Mouse (Mus musculus) kidney, postnatal 0 days (tissue): ENCODE measurements at regions not wholly inside any gene's neighbourhood (a gene's known extent, or its start where the extent isn't known, plus 50 kb on each side); places are given as distances from the start of the nearest gene placed in this dataset.

ENCODE experiments used
- ATAC-seq: fragments of 200-750 bp; cut with Nextera tagmentation; replicated peaks from 2 replicates; pipeline ENCODE4 v1.8.0; 2017; ENCODE audit warnings: low read depth, moderate number of reproducible peaks, moderate TSS enrichment, moderate library complexity; ENCODE audit not compliant: low FRiP score
- DNase-seq: peaks from one replicate; pipeline ENCODE4 v3.0.0-alpha.2; 2016; ENCODE audit warnings: low spot score
- H3K27ac ChIP-seq: fragments of 300-500 bp; sonication (generic); 2 replicates; pipeline ENCODE4 v1.5.1; 2014; ENCODE audit warnings: mild to moderate bottlenecking
- H3K27me3 ChIP-seq: fragments of 300-500 bp; sonication (generic); 2 replicates; pipeline ENCODE4 v1.6.1; 2014; ENCODE audit warnings: low read length, mixed read lengths; ENCODE audit not compliant: insufficient read depth
- H3K36me3 ChIP-seq: fragments of 300-500 bp; sonication (generic); 2 replicates; pipeline ENCODE4 v1.6.1; 2014; ENCODE audit warnings: low read length, mixed read lengths; ENCODE audit not compliant: insufficient read depth
- H3K4me1 ChIP-seq: fragments of 300-500 bp; sonication (generic); replicated peaks from 2 replicates; pipeline ENCODE4 v1.6.1; 2014; ENCODE audit warnings: antibody characterized with exemption, low read length, mixed read lengths; ENCODE audit not compliant: insufficient read depth
- H3K4me2 ChIP-seq: fragments of 300-500 bp; sonication (generic); 2 replicates; pipeline ENCODE4 v1.6.1; 2014; ENCODE audit warnings: mild to moderate bottlenecking, low read length, moderate library complexity, mixed read lengths
- H3K4me3 ChIP-seq: fragments of 300-500 bp; sonication (generic); replicated peaks from 2 replicates; pipeline ENCODE4 v1.5.1; 2014; ENCODE audit warnings: low read depth, low read length
- H3K9ac ChIP-seq: fragments of 300-500 bp; sonication (generic); 2 replicates; pipeline ENCODE4 v1.6.1; 2014; ENCODE audit warnings: low read depth, low read length
- H3K9me3 ChIP-seq: fragments of 300-500 bp; sonication (generic); replicated peaks from 2 replicates; pipeline ENCODE4 v1.6.1; 2016; ENCODE audit warnings: low read length, inconsistent platforms, mixed read lengths
- CTCF ChIP-seq: IDR thresholded peaks from 2 replicates; pipeline ENCODE4 v1.5.1; 2016; ENCODE audit warnings: antibody characterized with exemption, low read depth, mild to moderate bottlenecking, moderate library complexity
- WGBS: fragments of 180-500 bp; shearing (Covaris S2); extraction: QIAGEN DNeasy Blood & Tissue Kit; methylation state at CpG from one replicate; pipeline ENCODE4 v1.1.7; 2014; 5-methylcytosine and 5-hydroxymethylcytosine counted together

- TF ChIP-seq CTCF: no peak
- WGBS: 79% methylated on average over 7 of the region's 7 CpGs
Observed at GRCm38 (mm10) chr7:75970914-75971313, 122.8 kb downstream of the Klhl25 start.

DNA sequence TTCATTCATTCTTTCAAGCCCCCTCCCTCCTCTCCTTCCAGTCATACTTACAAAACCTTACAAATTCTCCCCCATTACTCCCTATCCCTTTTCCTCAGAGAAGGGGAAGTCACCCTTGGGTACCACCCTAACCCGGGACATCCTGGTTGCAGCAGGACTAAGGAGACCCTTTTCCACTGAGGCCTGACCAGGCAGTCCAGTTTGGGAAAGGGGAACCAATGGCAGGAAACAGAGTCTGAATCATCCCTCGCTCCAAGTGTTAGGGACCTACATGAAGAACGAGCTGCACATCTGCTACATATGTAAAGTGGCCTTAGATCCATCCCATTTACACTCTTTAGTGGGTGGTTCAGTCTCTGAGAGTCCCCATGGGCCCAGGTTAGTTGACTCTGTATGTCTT lies 123.6 kb downstream of the Klhl25 start:
- H3K27ac ChIP-seq: no peak overlapping the region
- ATAC-seq: no peak
- no peak for TF ChIP-seq CTCF

More at GRCm38 (mm10) chr7:75970914-75971313, 122.8 kb downstream of the Klhl25 start:
- Histone ChIP-seq H3K4me3 (no peak overlapping the region), H3K27me3 (no peaks in the 10 kb centered on the region), H3K36me3 (no peaks in the 10 kb centered on the region), H3K9ac (no peak overlapping the region), H3K27ac (no peak overlapping the region), H3K4me2 (no peak overlapping the region), H3K9me3 (no peaks in the 10 kb centered on the region), H3K4me1 (no peaks in the 10 kb centered on the region)
- ATAC-seq (no peak), DNase-seq (no peak)

DNA sequence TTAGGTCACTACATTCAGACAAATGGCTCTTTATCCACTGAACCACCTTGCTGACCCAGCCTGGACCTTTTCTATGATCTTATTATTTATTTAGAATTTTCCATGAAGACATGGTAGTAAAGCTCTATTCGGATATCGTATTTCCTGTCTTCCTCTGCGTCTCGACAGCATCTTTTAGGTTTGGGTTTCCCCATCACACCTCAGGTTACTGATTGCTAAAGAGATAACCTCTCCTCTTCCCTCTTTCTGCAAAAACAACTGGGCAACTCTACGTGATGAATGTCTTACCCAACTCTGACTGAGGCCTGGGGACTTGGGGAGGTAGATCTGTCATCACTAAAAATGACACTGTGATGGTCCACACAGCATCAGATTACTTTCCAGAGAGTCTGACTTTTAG lies 133.4 kb downstream of the Klhl25 start:
- Histone ChIP-seq H3K4me1 (0 out of 2 replicates have a peak, but pooled peaks cover 5% of the 10 kb centered on the region), H3K4me3 (no peak overlapping the region), H3K36me3 (no peaks in the 10 kb centered on the region), H3K9me3 (no peaks in the 10 kb centered on the region), H3K4me2 (no peak overlapping the region), H3K27ac (no peak overlapping the region), H3K9ac (no peak overlapping the region), H3K27me3 (no peaks in the 10 kb centered on the region)
- no peak for ATAC-seq
- 29% methylated on average over 5 of the region's 5 CpGs for WGBS
- TF ChIP-seq CTCF: no peak
- no peak for DNase-seq

More for the DNA sequence above, 123.6 kb downstream of the Klhl25 start:
- no peak overlapping the region for H3K4me3 ChIP-seq
- H3K36me3 ChIP-seq: no peaks in the 10 kb centered on the region
- H3K9me3 ChIP-seq: no peaks in the 10 kb centered on the region
- no peaks in the 10 kb centered on the region for H3K27me3 ChIP-seq
- no peak for DNase-seq
- no peak overlapping the region for H3K4me2 ChIP-seq
- 95% methylated on average over 3 of the region's 3 CpGs for WGBS
- H3K4me1 ChIP-seq: no peaks in the 10 kb centered on the region
- H3K9ac ChIP-seq: no peak overlapping the region

DNA sequence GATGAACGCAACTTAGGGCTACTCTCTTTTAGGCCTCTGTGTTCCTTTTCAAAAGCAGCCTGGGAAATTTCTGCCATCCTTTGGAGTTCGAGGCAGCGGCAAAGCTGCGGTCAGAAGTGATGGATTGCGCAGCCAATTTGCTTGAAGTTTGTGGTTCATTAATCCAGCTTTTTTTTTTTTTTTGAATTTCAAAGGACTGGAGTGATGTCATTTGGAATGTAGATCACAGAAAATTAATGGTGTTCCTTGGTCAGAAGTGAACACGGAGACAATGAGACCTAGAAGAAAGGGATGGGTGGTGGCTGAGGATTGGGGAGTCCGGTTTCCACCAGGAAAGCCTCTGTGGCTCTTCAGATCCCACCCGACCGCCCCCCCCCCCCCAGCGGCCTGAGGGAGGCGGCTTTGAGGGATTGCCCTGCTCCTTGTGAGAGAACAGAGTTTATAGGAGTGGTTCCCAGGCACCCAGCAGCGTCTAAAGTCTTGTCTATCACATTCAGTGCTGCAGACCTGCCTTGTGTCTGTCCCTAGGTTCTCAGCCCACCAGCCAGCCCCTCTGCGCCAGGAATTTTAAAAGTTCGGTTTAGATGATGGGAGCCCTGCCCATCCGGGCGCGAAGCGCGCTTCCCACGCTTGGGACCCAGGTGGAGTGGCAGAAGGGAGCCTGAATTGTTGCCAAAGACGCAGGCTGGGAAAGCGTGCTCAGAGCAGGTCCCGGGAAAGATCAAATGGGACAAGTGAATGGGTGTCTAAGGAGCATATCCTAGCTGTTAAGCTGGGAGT lies 135.1 kb downstream of the Klhl25 start:
- Histone ChIP-seq H3K4me2 (peak overlapping the region; percentile 39), H3K4me1 (0 out of 2 replicates have a peak, but pooled peaks cover 5% of the 10 kb centered on the region), H3K4me3 (no peak overlapping the region), H3K36me3 (no peaks in the 10 kb centered on the region), H3K9ac (no peak overlapping the region), H3K9me3 (no peaks in the 10 kb centered on the region), H3K27ac (no peak overlapping the region), H3K27me3 (no peaks in the 10 kb centered on the region)
- no peak for TF ChIP-seq CTCF
- DNase-seq (peak; percentile 48), ATAC-seq (no peak; the same call in 1 of the 2 replicates)
- WGBS: 8% methylated on average over 19 of the region's 23 CpGs

DNA sequence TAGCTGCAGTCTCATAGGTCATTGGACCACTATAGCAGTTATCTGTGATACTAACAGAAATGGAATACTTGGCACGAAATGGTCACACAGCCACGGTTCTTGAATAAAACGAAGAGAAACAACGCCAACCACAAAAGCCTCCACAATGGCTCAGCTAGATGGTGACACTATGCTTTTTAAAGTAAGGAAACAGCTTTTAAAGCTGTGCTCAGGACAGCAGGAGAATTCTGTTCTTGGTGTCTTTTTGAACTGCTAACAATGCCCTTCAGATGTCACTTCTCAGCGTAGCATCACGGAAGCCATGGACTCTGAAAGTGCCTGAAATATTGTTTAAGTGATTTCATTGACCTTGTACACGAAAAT lies 135.7 kb downstream of the Klhl25 start:
- 52% methylated on average over 7 of the region's 7 CpGs for WGBS
- peak overlapping the region; percentile 39; the same call in 1 of the 2 replicates for H3K4me2 ChIP-seq

DNA sequence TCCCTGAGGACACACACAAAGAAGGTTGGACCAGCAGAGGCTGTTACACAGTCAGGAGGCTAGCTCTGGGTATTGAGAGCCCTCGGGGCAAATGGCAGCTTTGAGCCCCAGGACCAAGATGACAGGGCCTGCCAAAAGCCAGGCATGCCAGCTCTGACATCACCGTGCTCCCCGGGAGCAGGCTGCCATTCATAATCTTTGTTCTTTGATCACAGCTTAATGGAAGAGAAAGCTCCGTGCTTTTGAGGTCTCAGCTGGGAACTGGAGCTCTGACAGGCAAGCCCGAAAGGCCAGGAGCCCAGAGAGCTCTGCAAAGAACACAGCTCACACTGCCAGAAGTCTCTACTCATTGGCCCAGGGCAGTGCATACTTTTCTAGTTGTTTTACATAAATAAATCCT lies 150.7 kb downstream of the Klhl25 start:
- ATAC-seq (no peak), DNase-seq (no peak)
- Histone ChIP-seq H3K27me3 (no peaks in the 10 kb centered on the region), H3K4me1 (no peaks in the 10 kb centered on the region), H3K4me2 (no peak overlapping the region), H3K4me3 (no peak overlapping the region), H3K9ac (no peak overlapping the region), H3K9me3 (no peaks in the 10 kb centered on the region), H3K27ac (no peak overlapping the region), H3K36me3 (no peaks in the 10 kb centered on the region)
- WGBS: 51% methylated on average over 5 of the region's 5 CpGs
- no peak for TF ChIP-seq CTCF

More for the DNA sequence above, 135.7 kb downstream of the Klhl25 start:
- no peak for ATAC-seq
- Histone ChIP-seq H3K27me3 (no peaks in the 10 kb centered on the region), H3K4me3 (no peak overlapping the region), H3K9ac (no peak overlapping the region), H3K9me3 (no peaks in the 10 kb centered on the region), H3K27ac (no peak overlapping the region), H3K4me1 (0 out of 2 replicates have a peak, but pooled peaks cover 5% of the 10 kb centered on the region), H3K36me3 (no peaks in the 10 kb centered on the region)
- no peak for TF ChIP-seq CTCF
- no peak for DNase-seq
